Mouse (Mus musculus): ENCODE data around the gene Tnnt1. TPM values are rescaled to one million over a fixed set of nuclear protein-coding genes. Genes with fewer than 3 reads are reported as not detected.

The Tnnt1 gene
- total RNA-seq, 2 experiments from 2014 or later, result 4.6 to 10.2 TPM

GRCm38 (mm10) chr7:4470275-4471178 lies 45.7 kb downstream of the Tnnt1 start:
- intact Hi-C loops (cut with DNase I), result loop anchor here (2.0 to 5.0 kb wide), 4 partner anchors 40 to 863 kb away; no protein-coding TSS in a partner anchor
- peak; percentile 62 to 64 for DNase-seq (ENCODE audit: low spot score in 2 of 2)

GRCm38 (mm10) chr7:4467801-4468200 lies 48.4 kb downstream of the Tnnt1 start:
- intact Hi-C loops (cut with DNase I), result no loop called here
- no peak for DNase-seq (ENCODE audit: low spot score in 2 of 2)

- no peak for DNase-seq (ENCODE audit: low spot score in 2 of 2)
- intact Hi-C loops (cut with DNase I), result no loop called here
Observed at GRCm38 (mm10) chr7:4464194-4464824, 51.9 kb downstream of the Tnnt1 start.

GRCm38 (mm10) chr7:4460576-4461434 lies 55.4 kb downstream of the Tnnt1 start, which contains the start of gene Eps8l1:
TSS of gene Eps8l1 (plus strand) at chr7:4460674.
- DNase-seq (ENCODE audit: low spot score in 2 of 2), result no peak
- intact Hi-C loops (cut with DNase I), result no loop called here

Other genes starting within 250 kb of the Tnnt1 start
- gene Ncr1, start 178.7 kb downstream of the Tnnt1 start, total RNA-seq (2021), result not detected
- gene Gp6, start 118.6 kb downstream of the Tnnt1 start, total RNA-seq (2021), result not detected
- gene Rdh13, start 70.7 kb downstream of the Tnnt1 start, total RNA-seq (2021), result 10 to 100 TPM; 22.5 to 24.1 TPM
- 1 to 10 TPM; 2.8 to 5.3 TPM for gene Eps8l1, start 55.7 kb downstream of the Tnnt1 start, total RNA-seq (2021)
- 100 to 1,000 TPM; 131 to 156 TPM for gene Ppp1r12c, start 14.7 kb downstream of the Tnnt1 start, total RNA-seq (2021)
- 1 to 10 TPM; 1.0 to 1.2 TPM for gene Tnni3, start 7.8 kb upstream of the Tnnt1 start, total RNA-seq (2021)
- gene Dnaaf3, start 16.1 kb upstream of the Tnnt1 start, total RNA-seq (2021), result under 1 TPM; 0.23 to 0.46 TPM
- 100 to 1,000 TPM; 261 to 281 TPM for gene Syt5, start 31.2 kb upstream of the Tnnt1 start, total RNA-seq (2021)
- under 1 TPM; 0.46 to 0.71 TPM for gene Ptprh, start 87.7 kb upstream of the Tnnt1 start, total RNA-seq (2021)
- 10 to 100 TPM; 14.0 to 16.7 TPM for gene Tmem86b, start 115.0 kb upstream of the Tnnt1 start, total RNA-seq (2021)
- 100 to 1,000 TPM; 145 to 148 TPM for gene Ppp6r1, start 142.6 kb upstream of the Tnnt1 start, total RNA-seq (2021)
- gene Hspbp1, start 168.7 kb upstream of the Tnnt1 start, total RNA-seq (2021), result 100 to 1,000 TPM in 1 of 2 experiments, 10 to 100 TPM in 1; 91.8 to 105 TPM
- 100 to 1,000 TPM; 394 to 407 TPM for gene Brsk1, start 174.2 kb upstream of the Tnnt1 start, total RNA-seq (2021)
- gene Tmem150b, start 208.9 kb upstream of the Tnnt1 start, total RNA-seq (2021), result not detected
- gene Kmt5c, start 223.7 kb upstream of the Tnnt1 start, total RNA-seq (2021), result 10 to 100 TPM; 25.0 to 30.4 TPM
- gene Cox6b2, start 236.7 kb upstream of the Tnnt1 start, total RNA-seq (2021), result 1 to 10 TPM; 4.6 to 5.9 TPM

All from left cerebral cortex, postnatal 25 days (tissue).